Mouse (Mus musculus): ENCODE results near the gene Rgmb. TPM values are rescaled to one million over a fixed set of nuclear protein-coding genes. Genes with fewer than 3 reads are reported as not detected.

The Rgmb gene
- total RNA-seq, 2 experiments from 2014 or later, result 20.5 to 25.1 TPM

- DNase-seq (ENCODE audit: low spot score in 2 of 2), result no peak
Measured at GRCm38 (mm10) chr17:15787036-15787435, 43.8 kb downstream of the Rgmb start.

DNA sequence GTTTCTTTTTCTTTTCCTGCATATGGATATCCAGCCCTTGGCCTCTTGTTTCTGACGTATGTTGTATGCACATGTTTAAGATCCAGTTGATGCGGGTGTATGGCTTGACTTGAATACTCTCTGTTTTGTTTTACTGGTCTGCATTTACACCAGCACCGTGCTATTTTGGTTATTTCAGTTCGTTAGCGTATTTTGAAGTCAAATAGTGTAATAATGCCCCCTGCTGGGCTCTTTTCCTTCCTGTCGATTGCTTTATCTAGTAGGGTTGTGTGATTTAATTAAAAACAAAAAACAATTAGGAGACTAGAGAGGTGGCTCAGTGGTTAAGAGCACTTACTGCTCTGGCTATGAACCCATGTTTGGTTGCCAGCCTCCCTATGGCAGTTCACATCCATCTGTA, 52.9 kb downstream of the Rgmb start:
- no peak for DNase-seq (ENCODE audit: low spot score in 2 of 2)

GRCm38 (mm10) chr17:15776349-15776748, 54.5 kb downstream of the Rgmb start:
- no peak for DNase-seq (ENCODE audit: low spot score in 2 of 2)

DNA sequence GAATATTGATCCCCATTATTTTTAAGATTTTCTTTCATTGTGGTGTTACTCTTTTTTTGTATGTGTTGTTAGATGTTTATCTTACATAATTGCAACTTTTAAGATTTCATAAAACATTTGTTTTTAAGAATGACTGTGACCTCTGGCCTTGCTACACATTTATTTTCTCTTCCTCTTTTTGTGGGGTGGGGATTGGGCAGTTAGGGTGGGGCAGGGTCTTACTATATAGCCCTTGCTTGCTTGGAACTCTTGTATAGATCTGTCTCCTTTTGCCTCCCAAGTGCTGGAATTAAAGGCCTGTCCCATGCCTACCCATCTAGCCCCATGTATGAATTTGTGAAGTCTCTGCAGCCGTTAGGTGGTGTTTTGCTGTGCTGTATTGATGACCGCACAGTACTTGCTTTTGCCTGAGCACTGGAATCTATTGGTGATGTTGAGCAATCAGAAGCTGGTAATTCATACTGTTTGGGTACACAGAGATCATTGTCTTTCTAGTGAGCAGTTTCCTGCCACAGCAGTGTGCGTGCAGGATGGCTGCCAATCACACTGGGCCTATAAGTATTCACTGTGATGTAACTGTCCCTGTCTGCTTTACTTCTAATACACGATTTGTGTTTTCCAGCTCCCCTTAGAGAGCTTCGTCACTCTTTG, 56.1 kb downstream of the Rgmb start:
- no peak for DNase-seq (ENCODE audit: low spot score in 2 of 2)

- no peak for DNase-seq (ENCODE audit: low spot score in 2 of 2)
Measured at GRCm38 (mm10) chr17:15773956-15774355, 56.9 kb downstream of the Rgmb start.

GRCm38 (mm10) chr17:15769081-15769724, 61.6 kb downstream of the Rgmb start:
- DNase-seq (ENCODE audit: low spot score in 2 of 2), result no peak

DNA sequence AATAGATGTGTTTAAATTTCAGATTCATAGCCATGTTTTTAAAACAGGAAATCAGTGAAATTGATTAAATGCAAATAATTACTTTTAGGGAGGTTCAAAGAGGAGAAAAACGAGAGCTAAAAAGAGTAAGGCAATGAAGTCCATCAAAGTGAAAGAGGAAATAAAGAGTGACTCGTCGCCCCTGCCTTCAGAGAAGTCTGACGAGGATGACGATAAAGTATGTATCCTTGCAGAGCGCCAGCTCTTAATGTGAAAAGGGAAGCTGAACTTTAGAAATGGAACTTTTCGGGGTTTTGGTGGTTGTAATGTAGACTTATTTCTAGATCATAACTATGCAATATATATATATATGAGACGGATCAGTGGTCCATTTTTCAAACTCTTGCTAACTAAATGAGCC, 69.6 kb downstream of the Rgmb start:
- no peak for DNase-seq (ENCODE audit: low spot score in 2 of 2)

Other genes with a start within 250 kb of the Rgmb start
- 10 to 100 TPM; 39.4 TPM for gene Chd1, start 126.1 kb downstream of the Rgmb start, total RNA-seq (2021)